ENCODE assay signal across 8 mouse cellular contexts in genomic region chr19:4810746-4811062, GRCm38 (mm10). TPM values are rescaled to one million over a fixed set of nuclear protein-coding genes. Genes with fewer than 3 reads are reported as not detected.
DNase-seq lines count a peak whose midpoint lies in the region; ATAC-seq and TF ChIP-seq lines count a peak whose summit lies in the region.

No protein-coding gene starts in this region.

- H3K9me3 ChIP-seq in kidney, embryonic 14.5 days (ENCODE audit: control insufficient read depth, low read length), result no peaks in the 10 kb centered on the region
- H3K9me3 ChIP-seq in hindbrain, embryonic 12.5 days (replicated peaks), result no peaks in the 10 kb centered on the region
- no peaks in the 10 kb centered on the region for H3K9me3 ChIP-seq in midbrain, embryonic 14.5 days (ENCODE audit: control insufficient read depth, low read length)

- H3K27ac ChIP-seq in kidney, embryonic 14.5 days (ENCODE audit: low read depth, low read length), result peak overlapping the region; percentile 94
- H3K27ac ChIP-seq in bone marrow macrophage, adult 2 months (ENCODE audit: insufficient read depth, low read depth, low read length), result peak overlapping the region; percentile 71
- H3K27ac ChIP-seq in hindbrain, embryonic 12.5 days, result peak overlapping the region; percentile 93
- H3K27ac ChIP-seq in midbrain, embryonic 14.5 days (replicated peaks; ENCODE audit: low read depth, low read length), result peak overlapping the region; percentile 91

- H3K4me1 ChIP-seq in kidney, embryonic 14.5 days (ENCODE audit: control insufficient read depth, insufficient read depth, low read length), result peaks cover 21% of the 10 kb centered on the region
- H3K4me1 ChIP-seq in bone marrow macrophage, adult 2 months (ENCODE audit: control insufficient read depth, insufficient read depth, low read length), result peaks cover 10% of the 10 kb centered on the region
- H3K4me1 ChIP-seq in hindbrain, embryonic 12.5 days, result peaks cover 22% of the 10 kb centered on the region
- H3K4me1 ChIP-seq in midbrain, embryonic 14.5 days (ENCODE audit: control insufficient read depth, insufficient read depth, low read length), result peaks cover 18% of the 10 kb centered on the region

- no peak for TF ChIP-seq CTCF in bone marrow macrophage, adult 2 months (IDR thresholded peaks at IDR 0.05; ENCODE audit: low read depth, low read length)

- ATAC-seq in kidney, embryonic 14.5 days (ENCODE audit: low FRiP score, low TSS enrichment), result no peak; the same call in 1 of the 2 replicates
- no peak for ATAC-seq in hindbrain, embryonic 12.5 days (ENCODE audit: low FRiP score)
- no peak for ATAC-seq in midbrain, embryonic 14.5 days (ENCODE audit: low FRiP score, low TSS enrichment)

- peak overlapping the region; percentile 96 for H3K4me3 ChIP-seq in kidney, embryonic 14.5 days (ENCODE audit: low read length)
- H3K4me3 ChIP-seq in bone marrow macrophage, adult 2 months (ENCODE audit: insufficient read depth, low read length), result peak overlapping the region; percentile 90
- peak overlapping the region; percentile 81 for H3K4me3 ChIP-seq in hindbrain, embryonic 12.5 days
- peak overlapping the region; percentile 87 for H3K4me3 ChIP-seq in midbrain, embryonic 14.5 days (replicated peaks; ENCODE audit: low read depth, low read length)

- 1% methylated on average over 17 of the region's 17 CpGs for WGBS in kidney, embryonic 14.5 days
- WGBS in hindbrain, embryonic 12.5 days, result under 1% methylated on average over 17 of the region's 17 CpGs
- under 1% methylated on average over 17 of the region's 17 CpGs for WGBS in midbrain, embryonic 14.5 days

- no peaks in the 10 kb centered on the region for H3K36me3 ChIP-seq in kidney, embryonic 14.5 days (ENCODE audit: control insufficient read depth, insufficient read depth, low read length)
- no peaks in the 10 kb centered on the region for H3K36me3 ChIP-seq in hindbrain, embryonic 12.5 days
- no peaks in the 10 kb centered on the region for H3K36me3 ChIP-seq in midbrain, embryonic 14.5 days (ENCODE audit: control insufficient read depth, insufficient read depth, low read length)

- TF ChIP-seq POLR2A in bone marrow macrophage, adult 2 months (IDR thresholded peaks at IDR 0.05; ENCODE audit: borderline replicate concordance, low read depth, low read length), result no peak

- no peaks in the 10 kb centered on the region for H3K27me3 ChIP-seq in kidney, embryonic 14.5 days (ENCODE audit: control insufficient read depth, insufficient read depth, low read length)
- H3K27me3 ChIP-seq in hindbrain, embryonic 12.5 days, result no peaks in the 10 kb centered on the region
- no peaks in the 10 kb centered on the region for H3K27me3 ChIP-seq in midbrain, embryonic 14.5 days (ENCODE audit: control insufficient read depth, insufficient read depth, low read length)

- H3K9ac ChIP-seq in kidney, embryonic 14.5 days (ENCODE audit: low read depth, low read length), result peak overlapping the region; percentile 82
- peak overlapping the region; percentile 82 for H3K9ac ChIP-seq in hindbrain, embryonic 12.5 days
- peak overlapping the region; percentile 68 for H3K9ac ChIP-seq in midbrain, embryonic 14.5 days (replicated peaks; ENCODE audit: low read length)

- DNase-seq in kidney, adult 11 months, result no peak
- DNase-seq in midbrain, embryonic 14.5 days, result no peak
- no peak for DNase-seq in adrenal gland, postnatal 4 days (ENCODE audit: low spot score in 2 of 2)
- no peak for DNase-seq in cerebellum, postnatal 36 days
- DNase-seq in spleen, postnatal 10 days (ENCODE audit: low spot score in 2 of 2), result no peak

- peak overlapping the region; percentile 77 for H3K4me2 ChIP-seq in kidney, embryonic 14.5 days (replicated peaks; ENCODE audit: low read depth, low read length)
- peak overlapping the region; percentile 96 for H3K4me2 ChIP-seq in hindbrain, embryonic 12.5 days (replicated peaks)
- peak overlapping the region; percentile 94 for H3K4me2 ChIP-seq in midbrain, embryonic 14.5 days (ENCODE audit: low read length)

RNA-seq across cellular contexts. Expression of gene Gm21992, which starts 0.7 kb away (rescaled TPM):
- 30.6 and 41.2 TPM in 2 replicates for polyA plus RNA-seq in kidney, embryonic 14.5 days (2014; fragmentation: Nextera tagmentation; extraction: Ambion mirVana)
- polyA plus RNA-seq in bone marrow macrophage, adult 2 months (2012; ENCODE audit: insufficient read depth, insufficient read length, missing spikeins), result 9.0 and 22.6 TPM in 2 replicates
- polyA plus RNA-seq in hindbrain, embryonic 12.5 days (2016; fragmentation: Nextera tagmentation; extraction: Ambion mirVana), result 41.5 and 42.9 TPM in 2 replicates
- polyA plus RNA-seq in midbrain, embryonic 14.5 days (2014; fragmentation: Nextera tagmentation; extraction: Ambion mirVana), result 12.7 and 14.4 TPM in 2 replicates
- 10 to 100 TPM; 15.1 to 27.1 TPM for total RNA-seq in adrenal gland, postnatal 4 days (2021)

RNA-seq across cellular contexts. Expression of gene Rbm14, which starts 0.7 kb away (rescaled TPM):
- polyA plus RNA-seq in kidney, embryonic 14.5 days (2014; fragmentation: Nextera tagmentation; extraction: Ambion mirVana), result 71.4 and 102 TPM in 2 replicates
- 21.0 and 22.9 TPM in 2 replicates for polyA plus RNA-seq in bone marrow macrophage, adult 2 months (2012; ENCODE audit: insufficient read depth, insufficient read length, missing spikeins)
- polyA plus RNA-seq in hindbrain, embryonic 12.5 days (2016; fragmentation: Nextera tagmentation; extraction: Ambion mirVana), result 96.0 and 97.9 TPM in 2 replicates
- 62.0 and 68.9 TPM in 2 replicates for polyA plus RNA-seq in midbrain, embryonic 14.5 days (2014; fragmentation: Nextera tagmentation; extraction: Ambion mirVana)
- 10 to 100 TPM; 55.8 to 57.7 TPM for total RNA-seq in adrenal gland, postnatal 4 days (2021)

RNA-seq across cellular contexts. Expression of gene Rbm4, which starts 17.0 kb away (rescaled TPM):
- polyA plus RNA-seq in kidney, embryonic 14.5 days (2014; fragmentation: Nextera tagmentation; extraction: Ambion mirVana), result 64.7 and 69.6 TPM in 2 replicates
- polyA plus RNA-seq in bone marrow macrophage, adult 2 months (2012; ENCODE audit: insufficient read depth, insufficient read length, missing spikeins), result 18.5 and 18.6 TPM in 2 replicates
- 88.8 and 94.8 TPM in 2 replicates for polyA plus RNA-seq in hindbrain, embryonic 12.5 days (2016; fragmentation: Nextera tagmentation; extraction: Ambion mirVana)
- polyA plus RNA-seq in midbrain, embryonic 14.5 days (2014; fragmentation: Nextera tagmentation; extraction: Ambion mirVana), result 101 and 113 TPM in 2 replicates
- total RNA-seq in adrenal gland, postnatal 4 days (2021), result 10 to 100 TPM; 65.4 to 65.7 TPM

RNA-seq across cellular contexts. Expression of gene Ccs, which starts 28.4 kb away (rescaled TPM):
- 53.5 and 57.4 TPM in 2 replicates for polyA plus RNA-seq in kidney, embryonic 14.5 days (2014; fragmentation: Nextera tagmentation; extraction: Ambion mirVana)
- 42.5 and 42.8 TPM in 2 replicates for polyA plus RNA-seq in bone marrow macrophage, adult 2 months (2012; ENCODE audit: insufficient read depth, insufficient read length, missing spikeins)
- polyA plus RNA-seq in hindbrain, embryonic 12.5 days (2016; fragmentation: Nextera tagmentation; extraction: Ambion mirVana), result 42.7 and 46.4 TPM in 2 replicates
- polyA plus RNA-seq in midbrain, embryonic 14.5 days (2014; fragmentation: Nextera tagmentation; extraction: Ambion mirVana), result 36.5 and 41.4 TPM in 2 replicates
- 10 to 100 TPM; 87.5 to 98.7 TPM for total RNA-seq in adrenal gland, postnatal 4 days (2021)

RNA-seq across cellular contexts. Expression of gene Ccdc87, which starts 28.5 kb away (rescaled TPM):
- polyA plus RNA-seq in kidney, embryonic 14.5 days (2014; fragmentation: Nextera tagmentation; extraction: Ambion mirVana), result not detected in 2 replicates
- not detected in 2 replicates for polyA plus RNA-seq in bone marrow macrophage, adult 2 months (2012; ENCODE audit: insufficient read depth, insufficient read length, missing spikeins)
- polyA plus RNA-seq in hindbrain, embryonic 12.5 days (2016; fragmentation: Nextera tagmentation; extraction: Ambion mirVana), result 0.35 and 0.40 TPM in 2 replicates
- 0.49 and 0.63 TPM in 2 replicates for polyA plus RNA-seq in midbrain, embryonic 14.5 days (2014; fragmentation: Nextera tagmentation; extraction: Ambion mirVana)
- total RNA-seq in adrenal gland, postnatal 4 days (2021), result under 1 TPM in 1 of 2 experiments, not detected in 1; 0.17 TPM
